Mouse (Mus musculus): ENCODE results near the gene Mael. TPM values are rescaled to one million over a fixed set of nuclear protein-coding genes. Genes with fewer than 3 reads are reported as not detected.

Gene Mael
- polyA plus RNA-seq (2012; rRNA removed) = 0.04 TPM in 1 of 2 replicates, not detected in the other

DNA sequence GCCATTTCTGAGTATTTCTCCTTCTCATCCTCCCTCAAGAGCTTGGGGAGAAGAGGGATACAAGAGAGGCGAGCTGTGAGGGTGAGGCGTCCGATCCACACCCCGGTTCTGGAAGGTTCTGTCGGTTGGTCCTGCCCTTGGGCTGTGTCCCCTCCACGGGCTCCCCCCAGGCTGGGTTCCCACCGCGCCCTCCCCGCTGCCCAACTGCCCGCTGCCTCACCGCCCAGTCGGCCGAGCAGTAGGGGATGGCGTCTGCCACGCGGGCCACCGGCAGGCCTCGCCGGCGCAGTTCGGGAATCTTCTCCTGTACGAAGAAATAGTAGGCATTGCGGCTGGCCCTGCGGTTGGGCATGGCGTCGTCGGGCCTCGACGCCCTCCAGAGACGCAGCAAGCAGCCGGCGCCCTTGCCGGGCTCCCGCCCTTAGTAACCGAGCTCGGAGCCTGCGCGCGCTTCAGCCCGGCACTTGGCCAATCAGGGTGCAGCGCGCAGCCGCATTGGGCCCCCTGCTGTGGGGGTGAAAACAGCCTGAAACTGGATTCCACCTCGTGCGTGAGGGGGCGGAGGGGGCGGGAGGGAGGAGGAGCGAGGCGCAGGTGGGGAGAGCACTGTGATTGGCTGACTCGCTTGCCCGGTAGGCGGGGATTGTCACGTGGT is at the start of gene Mael:
Mael (minus strand) TSS at position 433 of the 655 bp plus-strand sequence.

DNA sequence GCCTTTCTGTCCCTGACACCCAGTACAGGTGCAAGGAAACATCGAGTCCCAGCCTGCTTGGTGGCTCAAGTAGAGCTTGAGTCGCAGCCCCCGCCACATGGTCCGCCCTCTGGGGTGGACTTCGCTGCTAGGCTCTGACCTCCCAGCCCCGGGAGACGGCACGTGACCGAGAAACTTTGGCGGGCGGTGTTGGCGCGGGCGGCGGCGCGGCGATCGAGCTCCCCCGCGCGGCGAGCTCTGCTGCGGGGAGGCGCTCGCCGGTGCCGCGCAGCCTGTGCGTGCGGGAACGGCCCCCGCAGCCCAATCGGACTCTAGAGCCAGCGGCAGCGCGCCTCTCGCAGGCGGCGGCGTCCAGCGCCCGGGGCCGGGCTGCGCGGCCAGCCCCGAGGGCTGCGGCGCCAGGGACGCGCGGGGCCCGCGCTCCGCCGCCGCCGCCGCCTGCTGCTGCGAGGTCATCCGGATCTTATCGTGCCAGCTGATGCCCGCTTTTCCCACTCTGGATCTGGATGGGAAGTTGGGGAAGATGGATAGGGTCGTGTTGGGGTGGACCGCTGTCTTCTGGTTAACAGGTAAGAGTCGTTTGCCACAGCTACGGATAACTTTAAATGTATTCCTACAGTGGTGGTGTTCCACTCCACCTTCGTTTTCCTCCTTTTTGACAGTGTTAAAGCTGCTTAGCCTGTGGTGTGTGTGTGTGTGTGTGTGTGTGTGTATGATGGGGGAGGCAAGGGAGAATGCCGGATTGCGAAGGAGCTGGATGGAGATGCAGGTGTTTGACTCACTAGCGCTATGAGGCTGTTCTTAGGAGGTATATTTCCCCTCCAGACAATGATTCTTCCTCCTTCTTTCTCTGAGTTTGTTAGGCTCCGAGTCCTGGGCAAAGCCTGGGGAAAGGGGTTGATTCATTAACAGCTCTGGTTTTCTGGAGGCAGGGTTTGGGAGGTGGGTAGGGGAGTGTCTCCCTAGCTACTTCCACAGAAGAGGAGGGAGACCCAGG is 15.6 kb upstream of the Mael start, which contains the start of gene Ildr2:
Ildr2 (plus strand) TSS at position 242 of the 997 bp plus-strand sequence.

Other genes starting within 250 kb of the Mael start
- gene Pou2f1, start 236.1 kb downstream of the Mael start, polyA plus RNA-seq (2012; rRNA removed) = 10.0 and 13.7 TPM in 2 replicates
- 2.1 and 2.5 TPM in 2 replicates for gene Dusp27, start 110.8 kb downstream of the Mael start, polyA plus RNA-seq (2012; rRNA removed)
- gene Gpa33, start 108.5 kb downstream of the Mael start, polyA plus RNA-seq (2012; rRNA removed) = 0.13 and 0.22 TPM in 2 replicates
- gene Ildr2, start 15.4 kb upstream of the Mael start, polyA plus RNA-seq (2012; rRNA removed) = 9.8 and 16.3 TPM in 2 replicates
- gene Tada1, start 140.3 kb upstream of the Mael start, polyA plus RNA-seq (2012; rRNA removed) = 46.0 and 58.2 TPM in 2 replicates
- 40.2 and 42.1 TPM in 2 replicates for gene Pogk, start 171.1 kb upstream of the Mael start, polyA plus RNA-seq (2012; rRNA removed)

All from central nervous system, embryonic 11.5 days (tissue).